Mouse (Mus musculus): ENCODE measurements around the gene Psmb7.

Gene Psmb7

GRCm38 (mm10) chr2:38643625-38644427 lies at the start of gene Psmb7:
Gene Psmb7, minus strand, starts transcription at chr2:38644087.
- DNase-seq (ENCODE audit: low read depth, low spot score), result peak; percentile 87

DNA sequence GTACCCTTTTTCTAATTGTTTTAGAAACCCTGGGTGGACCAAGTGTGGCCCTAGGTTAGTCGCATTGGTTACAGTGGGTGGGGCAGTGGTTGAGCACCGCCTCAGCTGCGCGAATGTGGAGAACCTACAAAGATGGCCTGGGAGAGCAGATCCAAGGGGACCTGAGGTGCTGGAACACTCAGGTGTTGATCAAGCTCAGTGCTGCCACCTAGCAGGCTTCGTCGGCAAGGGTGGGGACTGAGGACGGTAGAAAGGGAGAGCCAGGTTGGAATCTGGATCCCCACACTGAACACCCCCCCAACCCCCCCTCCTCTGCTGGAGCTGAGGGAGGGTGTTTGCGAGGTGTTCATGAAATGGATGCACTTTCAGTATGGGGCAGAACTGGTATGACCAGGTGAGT lies 47.7 kb upstream of the Psmb7 start:
- no peak for DNase-seq (ENCODE audit: low read depth, low spot score)

GRCm38 (mm10) chr2:38689881-38690280 lies 46.0 kb upstream of the Psmb7 start:
- DNase-seq (ENCODE audit: low read depth, low spot score), result no peak

- DNase-seq (ENCODE audit: low read depth, low spot score), result no peak
Observed at GRCm38 (mm10) chr2:38688791-38689520, 45.1 kb upstream of the Psmb7 start.

- DNase-seq (ENCODE audit: low read depth, low spot score), result no peak
Observed at GRCm38 (mm10) chr2:38685746-38686145, 41.9 kb upstream of the Psmb7 start.

DNA sequence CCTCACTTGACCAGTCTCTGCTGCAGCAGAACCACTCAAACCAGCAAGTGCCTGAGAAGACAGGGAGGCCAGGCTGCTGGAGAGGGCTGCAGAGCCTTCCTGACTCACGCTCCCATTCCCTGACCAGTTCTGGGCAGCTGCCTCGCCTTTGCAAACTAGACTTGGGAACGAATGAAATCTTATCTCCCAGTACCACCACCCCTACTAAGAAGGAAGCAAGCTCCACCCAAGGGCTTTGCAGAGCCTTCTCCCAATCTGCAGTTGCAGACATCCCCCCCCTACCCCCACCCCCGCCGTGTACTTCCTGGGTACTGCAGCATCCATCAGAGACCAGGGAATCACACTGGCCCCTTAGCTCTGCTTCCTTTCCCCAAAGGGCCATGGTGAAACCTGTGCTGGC lies 39.2 kb upstream of the Psmb7 start:
- DNase-seq (ENCODE audit: low read depth, low spot score), result no peak

GRCm38 (mm10) chr2:38682209-38682608 lies 38.3 kb upstream of the Psmb7 start:
- DNase-seq (ENCODE audit: low read depth, low spot score), result no peak

DNA sequence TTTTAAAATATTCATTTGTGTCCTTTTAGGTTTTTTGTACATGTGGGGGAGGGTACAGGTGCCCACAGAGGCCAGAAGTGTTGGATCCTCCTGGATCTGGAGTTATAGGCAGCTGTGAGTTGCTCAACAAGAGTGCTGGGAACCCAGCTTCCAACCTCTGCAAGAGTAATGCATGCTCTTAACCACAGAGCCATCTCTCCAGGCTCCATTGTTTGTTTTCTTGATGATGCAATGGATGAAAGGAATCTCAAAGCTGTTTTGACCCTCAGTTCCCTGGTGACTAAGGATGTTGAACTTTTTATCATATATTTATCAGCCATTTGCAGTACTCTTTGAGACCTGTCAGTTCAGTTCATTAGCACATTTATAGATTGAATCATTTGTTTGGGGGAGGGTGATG lies 35.1 kb upstream of the Psmb7 start:
- no peak for DNase-seq (ENCODE audit: low read depth, low spot score)

DNA sequence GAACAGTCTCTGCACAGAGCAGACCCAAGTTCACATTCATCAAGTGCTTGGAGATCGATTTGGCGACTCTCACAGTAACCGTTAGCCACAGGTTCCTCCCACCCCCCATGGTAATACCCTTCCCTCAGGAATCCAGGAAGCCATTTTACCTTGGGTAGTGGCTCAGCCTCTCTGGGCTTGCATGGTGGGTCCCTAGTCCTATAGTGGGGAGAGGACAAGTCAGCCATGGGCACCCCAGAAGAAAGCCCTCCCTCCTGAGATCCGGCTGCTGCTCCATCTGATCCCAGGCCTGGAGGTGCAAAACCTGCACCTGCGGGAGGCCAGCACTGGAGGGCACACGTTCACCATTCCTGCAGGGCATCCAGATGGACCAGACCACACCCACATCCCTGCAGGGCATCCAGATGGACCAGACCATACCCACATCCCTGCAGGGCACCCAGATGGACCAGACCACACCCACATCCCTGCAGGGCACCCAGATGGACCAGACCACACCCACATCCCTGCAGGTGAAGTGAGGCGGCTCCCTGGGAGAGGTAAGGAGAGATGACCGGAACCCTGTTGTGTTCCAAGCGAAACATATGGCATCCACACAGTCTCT lies 31.6 kb upstream of the Psmb7 start:
- DNase-seq (ENCODE audit: low read depth, low spot score), result no peak

GRCm38 (mm10) chr2:38672496-38672895 lies 28.6 kb upstream of the Psmb7 start:
- DNase-seq (ENCODE audit: low read depth, low spot score), result no peak

- no peak for DNase-seq (ENCODE audit: low read depth, low spot score)
Observed at GRCm38 (mm10) chr2:38668802-38669580, 25.1 kb upstream of the Psmb7 start.

DNA sequence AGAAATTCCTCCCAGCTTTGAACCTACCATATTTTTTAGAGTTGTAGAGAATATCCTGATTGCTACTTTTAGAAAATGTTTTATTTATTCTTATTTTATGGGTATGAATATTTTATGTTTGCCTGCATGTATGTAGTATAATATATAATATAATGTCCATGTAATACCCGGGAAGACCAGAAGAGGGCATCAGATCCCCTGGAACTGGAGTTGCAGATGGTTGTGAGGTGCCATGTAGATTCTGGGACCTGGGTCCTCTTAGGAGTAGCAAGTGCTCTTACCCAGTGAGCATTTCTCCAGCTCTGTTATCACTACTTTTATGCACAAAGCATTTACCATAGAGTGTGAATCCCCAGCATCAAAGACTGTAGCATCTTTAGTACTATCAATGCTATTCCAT lies 17.5 kb upstream of the Psmb7 start:
- DNase-seq (ENCODE audit: low read depth, low spot score), result no peak

DNA sequence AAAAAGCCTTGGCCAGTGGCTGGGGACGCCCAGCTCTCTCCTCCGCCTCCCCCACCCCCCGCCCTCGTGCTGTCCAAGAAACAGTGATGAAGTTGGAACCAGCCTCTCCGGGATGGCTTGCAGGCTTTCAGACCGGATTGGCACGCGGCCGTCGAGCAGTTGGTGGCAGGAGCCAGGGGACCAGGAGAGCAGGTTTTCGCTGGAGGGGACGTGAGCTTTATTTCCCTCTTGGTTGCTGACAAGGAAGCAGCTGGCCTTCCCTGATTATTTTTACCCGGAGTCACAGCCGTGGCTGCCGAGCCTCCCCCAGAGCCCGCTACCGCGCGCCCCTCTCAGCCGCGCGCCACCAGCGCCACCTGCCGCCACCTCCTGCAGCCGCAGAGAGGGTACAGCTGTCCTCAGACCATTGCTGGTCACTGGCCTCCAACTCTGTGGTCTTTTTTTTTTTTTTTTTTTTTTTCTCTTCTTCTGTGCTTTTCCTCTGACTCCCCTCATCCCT lies 14.5 kb upstream of the Psmb7 start:
- DNase-seq (ENCODE audit: low read depth, low spot score), result peak; percentile 34

DNA sequence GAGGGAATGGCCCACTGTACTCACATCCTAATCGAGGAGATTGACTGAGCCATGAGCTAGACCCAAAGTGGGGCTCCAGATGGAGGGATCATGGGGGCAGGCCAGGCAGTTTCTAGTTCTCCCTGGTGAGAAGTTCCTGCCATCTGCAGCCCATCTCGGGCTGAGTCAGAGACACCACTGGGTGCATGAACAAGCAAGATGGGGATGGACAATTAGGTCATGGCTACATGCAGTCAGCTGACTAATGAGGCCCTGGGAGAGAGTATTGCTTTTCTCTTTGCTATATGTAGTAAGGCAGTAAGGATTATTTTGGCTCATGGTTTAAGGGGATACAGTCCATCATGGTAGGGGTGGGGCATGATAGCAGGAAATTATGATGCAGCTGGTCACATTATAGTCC lies 9.8 kb upstream of the Psmb7 start:
- no peak for DNase-seq (ENCODE audit: low read depth, low spot score)

DNA sequence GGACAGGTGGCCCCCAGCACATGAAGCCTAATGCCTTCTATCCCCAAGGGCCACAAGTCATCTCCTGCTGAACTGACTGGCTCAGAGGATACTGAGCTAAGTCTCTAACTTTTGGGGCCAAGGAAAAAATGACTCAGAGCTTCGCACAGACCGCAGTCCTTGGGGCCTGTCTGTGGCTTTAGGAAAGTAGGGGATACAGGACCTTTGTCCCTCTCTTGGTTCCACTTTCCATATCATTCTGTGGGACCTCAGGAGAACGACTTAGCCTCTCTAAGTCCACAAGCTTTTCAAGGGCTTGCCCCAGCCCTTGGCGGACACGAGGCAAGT lies 9.4 kb upstream of the Psmb7 start:
- peak; percentile 10 for DNase-seq (ENCODE audit: low read depth, low spot score)

GRCm38 (mm10) chr2:38652565-38653292 lies 8.8 kb upstream of the Psmb7 start:
- peak; percentile 29 for DNase-seq (ENCODE audit: low read depth, low spot score)

DNA sequence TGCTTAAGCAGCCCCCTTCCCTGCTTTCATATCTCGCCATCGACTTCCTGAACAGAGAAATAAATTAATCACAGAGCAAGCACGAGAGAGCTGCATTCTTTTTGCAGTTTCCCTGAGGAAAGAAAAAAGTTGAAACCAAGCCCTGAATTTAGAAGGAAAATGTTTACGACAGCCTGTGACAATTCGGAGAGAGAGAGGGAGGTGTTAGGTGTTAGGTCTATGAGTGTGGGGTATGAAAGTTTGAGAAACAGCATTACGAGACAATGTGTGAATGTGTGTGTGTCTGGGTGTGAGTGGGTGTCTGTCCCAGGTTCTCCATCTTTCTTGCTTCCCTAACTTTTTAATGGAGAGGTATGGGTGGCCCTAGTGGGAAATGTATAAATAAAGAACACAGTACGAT lies 8.2 kb upstream of the Psmb7 start:
- DNase-seq (ENCODE audit: low read depth, low spot score), result no peak

GRCm38 (mm10) chr2:38650340-38650739 lies 6.5 kb upstream of the Psmb7 start:
- no peak for DNase-seq (ENCODE audit: low read depth, low spot score)

DNA sequence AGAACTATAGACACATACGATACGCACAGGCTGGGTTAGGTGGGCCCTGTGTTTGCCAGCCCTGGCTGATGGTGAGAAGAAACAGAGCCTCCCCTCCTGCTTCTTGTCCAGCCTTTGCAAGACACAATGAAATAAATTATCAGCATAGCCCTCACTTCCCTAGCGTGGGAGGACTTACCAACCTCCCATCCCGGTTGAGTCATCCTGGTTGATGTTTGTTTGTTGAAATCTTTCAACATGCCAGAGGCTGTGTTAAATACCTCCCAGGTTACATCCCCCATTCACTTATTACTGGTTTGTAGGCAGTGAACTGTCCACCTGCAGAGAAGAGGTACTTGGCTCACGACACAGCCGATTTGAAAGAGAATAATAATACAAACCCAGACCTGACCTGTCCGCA lies 3.8 kb upstream of the Psmb7 start:
- no peak for DNase-seq (ENCODE audit: low read depth, low spot score)

DNA sequence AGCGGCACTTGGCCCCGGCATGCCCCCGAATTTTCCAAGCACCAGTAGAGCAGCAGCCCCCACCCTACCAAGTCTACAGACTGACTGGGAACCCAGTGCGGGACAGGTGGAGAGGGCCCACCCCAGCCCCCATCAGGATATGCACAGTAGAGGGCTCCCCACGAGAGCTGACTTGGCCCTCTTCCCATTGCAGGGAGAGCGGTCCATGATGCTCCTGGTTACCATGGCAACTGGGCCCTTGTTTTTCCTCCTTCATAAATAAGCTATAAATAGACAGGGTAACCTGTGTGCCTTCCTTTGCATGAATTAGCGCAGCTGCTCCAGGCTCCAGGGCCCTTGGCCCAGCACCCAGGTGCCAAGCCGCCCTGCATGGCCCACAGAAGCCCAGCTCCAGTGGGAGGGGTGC lies 3.3 kb upstream of the Psmb7 start:
- DNase-seq (ENCODE audit: low read depth, low spot score), result no peak

GRCm38 (mm10) chr2:38645936-38646335 lies 2.0 kb upstream of the Psmb7 start:
- peak; percentile 27 for DNase-seq (ENCODE audit: low read depth, low spot score)

Data from skeletal muscle tissue, adult 2 months (tissue).